Mouse (Mus musculus): ENCODE measurements around the gene Ttc39a. TPM values are rescaled to one million over a fixed set of nuclear protein-coding genes. Genes with fewer than 3 reads are reported as not detected.

Ttc39a gene
- total and polyA plus RNA-seq, 3 experiments, result 0.30 to 0.64 (median 0.32) TPM

DNA sequence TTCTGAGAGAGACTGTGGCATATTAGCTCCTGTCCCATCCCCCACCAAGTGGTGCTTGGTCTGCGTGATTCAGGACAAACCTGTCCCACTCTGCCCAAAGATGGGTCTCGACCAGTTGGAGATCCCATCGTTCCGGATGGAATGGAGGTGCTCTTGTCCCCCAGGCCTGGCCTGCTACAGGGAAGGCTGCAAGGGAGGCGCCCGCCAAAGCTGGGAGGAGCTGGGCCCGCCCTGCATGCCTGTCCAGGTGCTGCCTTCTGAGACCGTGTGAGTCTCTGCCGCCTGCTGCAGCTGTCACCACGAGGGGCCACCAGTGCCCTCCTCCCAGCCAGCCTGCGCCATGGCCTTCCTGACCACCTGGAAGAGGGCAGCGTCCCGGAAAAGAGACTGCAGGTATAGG, 12.5 kb upstream of the Ttc39a start:
- Histone ChIP-seq H3K36me3 (replicated peaks in 1 of 2; ENCODE audit: control insufficient read depth in 1 of 2, insufficient read depth in 1 of 2, low read length in 1 of 2) (peaks cover 0 to 23% of the 10 kb centered on the region in 2 experiments), H3K9ac (ENCODE audit: insufficient read depth, low read depth) (no peak overlapping the region)
- DNase-seq (ENCODE audit: extremely low read depth), result no peak

DNA sequence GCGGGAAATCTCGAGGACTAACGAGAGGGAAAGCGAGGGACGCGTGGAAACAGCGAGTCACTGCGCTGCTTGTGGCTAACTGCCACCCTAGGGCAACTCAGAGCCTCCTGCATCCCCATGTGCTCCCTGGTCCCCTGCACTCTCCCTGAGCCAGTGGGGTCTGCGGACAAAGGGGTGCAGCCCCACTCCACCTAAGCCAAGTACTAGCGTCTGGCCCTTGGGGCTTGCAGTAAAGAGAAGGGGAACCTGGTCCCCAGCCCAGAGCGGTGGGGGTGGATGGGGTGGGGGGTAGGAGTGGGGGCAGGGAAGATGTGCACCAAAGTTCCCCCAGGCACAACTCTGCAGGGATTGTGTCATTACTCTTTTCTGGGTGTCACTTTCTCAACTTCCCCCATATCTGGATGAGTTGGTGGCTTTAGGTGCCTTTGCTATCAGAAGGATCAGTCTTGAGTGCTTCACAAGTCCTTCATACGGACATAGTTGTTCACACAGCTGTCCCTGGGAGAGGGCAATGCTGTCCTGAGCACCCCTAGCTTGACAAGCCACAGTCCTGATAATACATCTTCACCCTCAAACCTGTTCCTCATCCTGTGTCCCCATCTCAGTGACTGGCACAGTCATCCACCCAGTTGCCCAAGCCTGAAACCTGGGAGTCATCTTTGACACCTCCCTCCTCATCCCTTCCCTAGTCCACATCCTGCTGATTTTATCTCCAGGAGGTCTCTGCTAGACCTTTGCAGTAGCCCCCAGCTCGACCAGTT, 11.9 kb upstream of the Ttc39a start:
- in situ Hi-C loops (cut with MboI; ENCODE audit: low pct_ligation_motif_present, low pct_unique_long_range_greater_than_20kb, low sequenced_read_pairs) (no loop called here), dilution Hi-C loops (cut with MboI; ENCODE audit: extremely low pct_ligation_motif_present, extremely low pct_unique_long_range_greater_than_20kb, low sequenced_read_pairs) (no loop called here)
- Histone ChIP-seq H3K4me2 (ENCODE audit: insufficient read depth, low read depth, poor library complexity, severe bottlenecking) (no peak overlapping the region), H3K79me2 (replicated peaks; ENCODE audit: control insufficient read depth, extremely low read depth, insufficient read depth, poor library complexity, severe bottlenecking) (no peaks in the 10 kb centered on the region), H3K27ac (ENCODE audit: insufficient read depth, low read depth) (no peak overlapping the region), H3K27me3 (replicated peaks) (no peaks in the 10 kb centered on the region), H3K9me3 (replicated peaks; ENCODE audit: low read length) (no peaks in the 10 kb centered on the region), H3K36me3 (replicated peaks in 1 of 2; ENCODE audit: control insufficient read depth in 1 of 2, insufficient read depth in 1 of 2, low read length in 1 of 2) (peaks cover 0 to 18% of the 10 kb centered on the region in 2 experiments), H3K4me3 (replicated peaks in 1 of 3; ENCODE audit: low read depth in 2 of 3, low read length in 2 of 3, poor library complexity in 1 of 3) (no peak overlapping the region), H3K9ac (ENCODE audit: insufficient read depth, low read depth) (no peak overlapping the region), H3K4me1 (ENCODE audit: control insufficient read depth in 1 of 2, insufficient read depth in 2 of 2) (peaks cover 0 to 15% of the 10 kb centered on the region in 2 experiments; a peak in 2 of 4 replicates)
- DNase-seq (ENCODE audit: extremely low read depth), result no peak
- TF ChIP-seq RAD21 (IDR thresholded peaks at IDR 0.05; ENCODE audit: low read depth, low read length) (no peak), MAX (IDR thresholded peaks at IDR 0.05; ENCODE audit: low read length) (no peak), ELF1 (IDR thresholded peaks at IDR 0.05; ENCODE audit: low read depth, low read length) (no peak), ZKSCAN1 (IDR thresholded peaks at IDR 0.05; ENCODE audit: borderline replicate concordance, low read depth, low read length) (no peak)

More for the DNA sequence above, 12.5 kb upstream of the Ttc39a start:
- dilution Hi-C loops (cut with MboI; ENCODE audit: extremely low pct_ligation_motif_present, extremely low pct_unique_long_range_greater_than_20kb, low sequenced_read_pairs) (no loop called here), in situ Hi-C loops (cut with MboI; ENCODE audit: low pct_ligation_motif_present, low pct_unique_long_range_greater_than_20kb, low sequenced_read_pairs) (no loop called here)
- no peak for TF ChIP-seq KAT2A (IDR thresholded peaks at IDR 0.05; ENCODE audit: insufficient replicate concordance, low read length)
- no peak for TF ChIP-seq RAD21 (IDR thresholded peaks at IDR 0.05; ENCODE audit: low read depth, low read length)
- TF ChIP-seq MAFK (IDR thresholded peaks at IDR 0.05; ENCODE audit: insufficient replicate concordance, low read length), result no peak
- no peak for TF ChIP-seq ZC3H11A (IDR thresholded peaks at IDR 0.05; ENCODE audit: low read depth, low read length)
- TF ChIP-seq IRF4 (IDR thresholded peaks at IDR 0.05; ENCODE audit: low read depth, low read length), result no peak
- TF ChIP-seq POLR2AphosphoS2 (IDR thresholded peaks at IDR 0.05; ENCODE audit: low read depth, low read length), result no peak
- no peak for TF ChIP-seq ZKSCAN1 (IDR thresholded peaks at IDR 0.05; ENCODE audit: borderline replicate concordance, low read depth, low read length)
- TF ChIP-seq ZMIZ1 (IDR thresholded peaks at IDR 0.05; ENCODE audit: low read depth, low read length), result no peak
- no peak for TF ChIP-seq CTCF (conservative IDR thresholded peaks at IDR 0.05 in 1 of 2, IDR thresholded peaks at IDR 0.05 in 1 of 2; ENCODE audit: low read depth in 2 of 2, low read length in 2 of 2)
- TF ChIP-seq ELF1 (IDR thresholded peaks at IDR 0.05; ENCODE audit: low read depth, low read length), result no peak
- TF ChIP-seq EP300 (IDR thresholded peaks at IDR 0.05; ENCODE audit: low read length), result no peak
- TF ChIP-seq BHLHE40 (IDR thresholded peaks at IDR 0.05; ENCODE audit: low read depth, low read length), result no peak
- TF ChIP-seq SMC3 (IDR thresholded peaks at IDR 0.05; ENCODE audit: low read depth, low read length), result no peak
- TF ChIP-seq NRF1 (IDR thresholded peaks at IDR 0.05; ENCODE audit: low read depth, low read length), result no peak
- TF ChIP-seq CHD2 (IDR thresholded peaks at IDR 0.05; ENCODE audit: low read length), result no peak
- TF ChIP-seq HCFC1 (IDR thresholded peaks at IDR 0.05; ENCODE audit: low read depth, low read length), result no peak
- no peak for TF ChIP-seq JUND (conservative IDR thresholded peaks at IDR 0.05; ENCODE audit: low read depth, low read length)
- no peak for TF ChIP-seq POLR2A (IDR thresholded peaks at IDR 0.05; ENCODE audit: low read depth, low read length)
- TF ChIP-seq MXI1 (IDR thresholded peaks at IDR 0.05; ENCODE audit: low read depth, low read length), result no peak
- no peak for TF ChIP-seq SIN3A (IDR thresholded peaks at IDR 0.05; ENCODE audit: low read length)
- Histone ChIP-seq H3K79me2 (replicated peaks; ENCODE audit: control insufficient read depth, extremely low read depth, insufficient read depth, poor library complexity, severe bottlenecking) (no peaks in the 10 kb centered on the region), H3K4me3 (replicated peaks in 1 of 3; ENCODE audit: low read depth in 2 of 3, low read length in 2 of 3, poor library complexity in 1 of 3) (no peak overlapping the region), H3K27me3 (replicated peaks) (no peaks in the 10 kb centered on the region), H3K4me2 (ENCODE audit: insufficient read depth, low read depth, poor library complexity, severe bottlenecking) (no peak overlapping the region), H3K4me1 (ENCODE audit: control insufficient read depth in 1 of 2, insufficient read depth in 2 of 2) (peaks cover 0 to 15% of the 10 kb centered on the region in 2 experiments; a peak in 2 of 4 replicates), H3K9me3 (replicated peaks; ENCODE audit: low read length) (no peaks in the 10 kb centered on the region), H3K27ac (ENCODE audit: insufficient read depth, low read depth) (no peak overlapping the region)

Data from CH12.LX (cell line).